In genomic region chr4:8929346-8929745, GRCm38 (mm10) we compare ENCODE assay signal across 14 mouse cellular contexts.
DNase-seq lines count a peak whose midpoint lies in the region; ATAC-seq lines count a peak whose summit lies in the region.
"Had no signal": no experiment of that assay in that cellular context is flagged by ENCODE, and none has a peak within 500 bp of the region (broad histone marks: within the 10 kb centered on the region; RNA-seq: fewer than 3 reads in every experiment).

No protein-coding gene starts in this region.

- H3K36me3 ChIP-seq in intestine, embryonic 15.5 days: no peaks in the 10 kb centered on the region
- no peaks in the 10 kb centered on the region for H3K36me3 ChIP-seq in intestine, embryonic 16.5 days (ENCODE audit: control insufficient read depth, insufficient read depth, low read length)
- no peaks in the 10 kb centered on the region for H3K36me3 ChIP-seq in liver, embryonic 16.5 days (ENCODE audit: control insufficient read depth, insufficient read depth)
- H3K36me3 ChIP-seq: neural tube, embryonic 12.5 days had no signal

- 70% methylated on average over 4 of the region's 4 CpGs for WGBS in intestine, embryonic 15.5 days
- WGBS in intestine, embryonic 16.5 days: 61% methylated on average over 4 of the region's 4 CpGs
- WGBS in liver, embryonic 16.5 days (ENCODE audit: insufficient replicate concordance): 60% methylated on average over 4 of the region's 4 CpGs

- H3K4me2 ChIP-seq in intestine, embryonic 15.5 days (replicated peaks): peak overlapping the region; percentile 34; the same call in 1 of the 2 replicates
- no peak overlapping the region for H3K4me2 ChIP-seq in intestine, embryonic 16.5 days (ENCODE audit: low read depth, low read length)
- peak overlapping the region; percentile 41; the same call in 1 of the 2 replicates for H3K4me2 ChIP-seq in liver, embryonic 16.5 days (ENCODE audit: low read depth, low read length)
- H3K4me2 ChIP-seq: neural tube, embryonic 12.5 days had no signal

- no peak overlapping the region for H3K27ac ChIP-seq in intestine, embryonic 15.5 days
- no peak overlapping the region for H3K27ac ChIP-seq in intestine, embryonic 16.5 days (ENCODE audit: low read length)
- no peak overlapping the region for H3K27ac ChIP-seq in liver, embryonic 16.5 days (ENCODE audit: low read length)
- H3K27ac ChIP-seq: neural tube, embryonic 12.5 days had no signal

- H3K4me3 ChIP-seq in intestine, embryonic 15.5 days (replicated peaks): no peak overlapping the region
- H3K4me3 ChIP-seq in intestine, embryonic 16.5 days (ENCODE audit: low read length): no peak overlapping the region
- no peak overlapping the region for H3K4me3 ChIP-seq in liver, embryonic 16.5 days (ENCODE audit: low read depth, low read length)
- H3K4me3 ChIP-seq: neural tube, embryonic 12.5 days had no signal

- peak; percentile 80 for DNase-seq in cerebellum, adult 11-12 months
- DNase-seq in cerebellum, adult 9-11 months: peak; percentile 84
- no peak for DNase-seq in urinary bladder, adult 18-20 months (ENCODE audit: low spot score in 2 of 2)
- DNase-seq in lung, adult 18-20 months: no peak
- DNase-seq: heart, postnatal 10 days; kidney, adult 11 months; kidney, postnatal 36 days; lung, postnatal 36 days; right cerebral cortex, postnatal 4 days; thymus, postnatal 14 days had no signal

- H3K27me3 ChIP-seq in intestine, embryonic 15.5 days (replicated peaks): no peaks in the 10 kb centered on the region
- no peaks in the 10 kb centered on the region for H3K27me3 ChIP-seq in intestine, embryonic 16.5 days (replicated peaks; ENCODE audit: control insufficient read depth, insufficient read depth, low read length)
- no peaks in the 10 kb centered on the region for H3K27me3 ChIP-seq in liver, embryonic 16.5 days (ENCODE audit: control insufficient read depth, insufficient read depth, low read depth, low read length)
- H3K27me3 ChIP-seq: neural tube, embryonic 12.5 days had no signal

- H3K4me1 ChIP-seq in intestine, embryonic 15.5 days (replicated peaks): peaks cover 3% of the 10 kb centered on the region; the same call in 1 of the 2 replicates
- H3K4me1 ChIP-seq in intestine, embryonic 16.5 days (ENCODE audit: control insufficient read depth, insufficient read depth, low read length): no peaks in the 10 kb centered on the region; the same call in 1 of the 2 replicates
- H3K4me1 ChIP-seq in liver, embryonic 16.5 days (ENCODE audit: control insufficient read depth, low read depth, low read length): peaks cover 4% of the 10 kb centered on the region

- H3K9ac ChIP-seq in intestine, embryonic 15.5 days: no peak overlapping the region
- H3K9ac ChIP-seq in intestine, embryonic 16.5 days (ENCODE audit: low read depth, low read length): no peak overlapping the region
- H3K9ac ChIP-seq in liver, embryonic 16.5 days (ENCODE audit: low read depth, low read length): no peak overlapping the region
- H3K9ac ChIP-seq: neural tube, embryonic 12.5 days had no signal

- ATAC-seq in intestine, embryonic 15.5 days: no peak
- ATAC-seq in intestine, embryonic 16.5 days: no peak
- no peak for ATAC-seq in liver, embryonic 16.5 days (ENCODE audit: low read depth)

- no peaks in the 10 kb centered on the region for H3K9me3 ChIP-seq in intestine, embryonic 15.5 days
- no peaks in the 10 kb centered on the region for H3K9me3 ChIP-seq in intestine, embryonic 16.5 days (ENCODE audit: control insufficient read depth, low read length)
- no peaks in the 10 kb centered on the region for H3K9me3 ChIP-seq in liver, embryonic 16.5 days (replicated peaks; ENCODE audit: control insufficient read depth, low read length)
- H3K9me3 ChIP-seq: neural tube, embryonic 12.5 days had no signal

Comparison
In these comparisons a context has a peak if more than half of its experiments do, and no peak if none do; other contexts are left out.
1. DNase-seq: peak in cerebellum, adult 11-12 months (single experiment) and cerebellum, adult 9-11 months (single experiment); none in urinary bladder, adult 18-20 months (0 of 2) and lung, adult 18-20 months (0 of 2).